Mouse (Mus musculus) right cerebral cortex, postnatal 14 days (tissue): ENCODE measurements around the gene Serpinb13.
"Not testable (repeated sequence)": the region's sequence is repeated elsewhere in the genome, so short reads cannot be mapped to it uniquely, and the experiment has no call there.

Source experiments
- DNase-seq: peaks from one replicate; pipeline ENCODE4 v3.0.0; 2022

Serpinb13 gene

GRCm38 (mm10) chr1:106980684-106981083, at the start of gene Serpinb13:
Gene Serpinb13, plus strand, starts transcription at chr1:106980984.
- DNase-seq = no peak

GRCm38 (mm10) chr1:106931954-106932353, 48.8 kb upstream of the Serpinb13 start:
- no peak for DNase-seq

GRCm38 (mm10) chr1:106933658-106934057, 47.1 kb upstream of the Serpinb13 start:
- DNase-seq = no peak

GRCm38 (mm10) chr1:106934265-106934664, 46.5 kb upstream of the Serpinb13 start, which contains the start of gene Serpinb12:
Gene Serpinb12, plus strand, starts transcription at chr1:106934449.
- DNase-seq = no peak

- DNase-seq = no peak
Measured at GRCm38 (mm10) chr1:106947217-106947616, 33.6 kb upstream of the Serpinb13 start.

- DNase-seq = no peak
Measured at GRCm38 (mm10) chr1:106959981-106960380, 20.8 kb upstream of the Serpinb13 start.

- peak; percentile 18 for DNase-seq
Measured at GRCm38 (mm10) chr1:106961023-106961422, 19.8 kb upstream of the Serpinb13 start.

- DNase-seq = no peak
Measured at GRCm38 (mm10) chr1:106983092-106983491, 2.3 kb downstream of the Serpinb13 start.

- DNase-seq = no peak
Measured at GRCm38 (mm10) chr1:106983865-106984264, 3.1 kb downstream of the Serpinb13 start.

- DNase-seq = no peak
Measured at GRCm38 (mm10) chr1:107000424-107000823, 19.6 kb downstream of the Serpinb13 start.

GRCm38 (mm10) chr1:107001754-107002153, 21.0 kb downstream of the Serpinb13 start:
- DNase-seq = no peak

GRCm38 (mm10) chr1:107006316-107006715, 25.5 kb downstream of the Serpinb13 start:
- DNase-seq = no peak

GRCm38 (mm10) chr1:107014530-107014929, 33.7 kb downstream of the Serpinb13 start:
- DNase-seq = peak; percentile 37

- no peak for DNase-seq
Measured at GRCm38 (mm10) chr1:107015210-107015609, 34.4 kb downstream of the Serpinb13 start.

GRCm38 (mm10) chr1:107025886-107026285, 45.1 kb downstream of the Serpinb13 start:
- no peak for DNase-seq

- DNase-seq = not testable (repeated sequence)
Measured at GRCm38 (mm10) chr1:107034236-107034635, 53.5 kb downstream of the Serpinb13 start.
